Mouse (Mus musculus): ENCODE measurements at regions not wholly inside any gene's neighbourhood (a gene's known extent, or its start where the extent isn't known, plus 50 kb on each side); places are given as distances from the start of the nearest gene placed in this dataset.
A peak's percentile ranks its signal among the peaks of the same experiment; 100 is the strongest.

GRCm38 (mm10) chr8:24287861-24288260, 437.8 kb downstream of the Adam3 start:
- no peak for DNase-seq (ENCODE audit: low read depth, low spot score)

GRCm38 (mm10) chr8:24284966-24285365, 440.7 kb downstream of the Adam3 start:
- no peak for DNase-seq (ENCODE audit: low read depth, low spot score)

DNA sequence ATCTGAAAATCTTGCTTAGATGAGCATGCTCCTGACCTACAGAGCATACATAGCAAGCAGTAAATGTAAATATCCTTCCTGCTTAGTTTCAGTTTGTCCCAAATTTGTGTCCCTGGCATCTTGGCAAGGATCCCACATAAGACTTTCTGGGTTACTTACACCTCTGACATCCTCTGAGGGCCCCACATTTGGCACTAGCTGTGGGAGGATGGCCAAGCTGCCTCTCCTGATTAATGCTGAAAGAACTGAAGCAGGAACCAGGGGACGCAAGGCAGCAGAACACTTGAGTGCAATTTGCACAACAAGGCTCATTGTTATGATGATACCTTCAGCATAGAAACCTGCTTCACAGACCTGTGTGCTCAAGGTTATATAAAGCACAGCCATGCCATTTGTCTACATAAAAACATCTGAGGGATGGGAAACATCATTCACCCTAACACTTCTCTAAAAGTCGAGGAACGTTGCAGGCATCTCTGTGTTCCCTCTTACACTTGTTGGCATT, 441.7 kb downstream of the Adam3 start:
- DNase-seq (ENCODE audit: low read depth, low spot score) = peak; percentile 69

GRCm38 (mm10) chr8:24280296-24280695, 445.4 kb downstream of the Adam3 start:
- DNase-seq (ENCODE audit: low read depth, low spot score) = no peak

DNA sequence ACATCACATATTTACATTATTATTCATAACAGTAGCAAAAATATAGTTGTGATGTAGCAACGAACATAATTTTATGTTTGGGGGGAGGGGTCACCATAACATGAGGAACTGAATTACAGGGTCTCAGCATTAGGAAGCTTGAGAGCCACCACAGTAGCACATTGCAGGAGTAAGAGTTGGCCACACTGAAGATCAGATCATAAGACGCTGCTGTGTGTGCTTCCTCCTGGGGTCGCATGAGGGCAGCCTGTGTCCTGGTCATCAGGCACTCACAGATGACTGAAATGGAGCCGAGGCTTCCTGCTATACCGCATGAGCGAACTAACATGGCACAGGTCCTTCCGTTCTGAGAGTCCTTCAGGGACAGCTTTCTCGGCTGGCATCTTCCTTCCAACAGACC, 447.3 kb downstream of the Adam3 start:
- DNase-seq (ENCODE audit: low read depth, low spot score) = peak; percentile 49

DNA sequence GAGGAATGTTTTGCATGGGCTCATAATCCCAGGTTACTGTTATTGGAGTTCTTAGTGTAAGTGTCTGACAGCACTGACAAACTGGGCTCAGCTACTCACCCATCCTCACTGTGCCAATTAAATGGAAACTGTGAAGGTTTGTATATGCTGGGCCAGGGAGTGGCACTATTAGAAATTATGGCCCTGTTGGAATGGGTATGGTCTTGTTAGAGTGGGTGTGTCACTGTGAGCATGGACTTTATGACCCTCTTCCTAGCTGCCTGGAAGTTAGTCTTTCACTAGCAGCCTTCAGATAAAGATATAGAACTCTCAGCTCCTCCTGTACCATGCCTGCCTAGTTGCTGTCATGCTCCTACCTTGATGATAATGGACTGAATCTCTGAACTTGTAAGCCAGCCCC, 464.3 kb downstream of the Adam3 start:
- DNase-seq (ENCODE audit: low read depth, low spot score) = no peak

DNA sequence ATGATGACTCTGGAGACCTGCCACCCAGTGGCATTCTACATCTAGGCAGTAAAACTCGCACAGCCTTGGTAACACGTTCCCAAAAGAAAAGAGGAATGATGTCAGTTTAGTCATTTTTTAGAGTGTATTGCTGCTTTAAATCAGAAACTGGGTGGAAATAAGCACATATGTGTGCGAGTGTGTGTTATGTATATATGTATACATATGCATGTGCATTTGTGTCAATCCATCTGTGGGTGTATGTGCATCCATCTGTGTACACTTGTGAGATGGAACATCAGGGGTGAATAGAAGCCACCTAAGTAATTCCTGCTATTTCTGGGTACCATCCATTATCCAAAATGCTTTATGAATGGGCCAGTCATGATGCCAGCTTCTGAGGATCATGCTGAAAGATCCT, 467.0 kb downstream of the Adam3 start:
- no peak for DNase-seq (ENCODE audit: low read depth, low spot score)

DNA sequence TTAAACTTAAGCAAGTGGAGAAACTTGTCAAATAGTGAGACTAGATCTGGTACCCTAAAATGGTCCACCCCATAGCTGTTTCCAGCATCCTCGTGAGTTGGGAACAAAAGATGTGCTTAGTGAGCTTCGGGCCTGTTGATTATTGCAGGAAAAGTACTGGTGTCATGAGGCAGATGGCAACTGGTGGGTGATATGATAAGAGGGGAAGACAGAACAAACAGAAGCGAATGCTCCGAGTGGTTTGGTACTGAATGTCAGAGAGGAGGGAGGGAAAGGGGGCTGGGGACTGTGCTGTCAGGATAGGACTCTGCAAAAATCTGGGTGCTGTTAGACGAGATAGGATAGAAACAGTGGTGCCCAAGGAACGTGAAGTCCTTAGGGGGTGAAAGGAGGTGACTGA, 483.4 kb downstream of the Adam3 start:
- DNase-seq (ENCODE audit: low read depth, low spot score) = no peak

GRCm38 (mm10) chr8:24240211-24240983, 485.3 kb downstream of the Adam3 start:
- DNase-seq (ENCODE audit: low read depth, low spot score) = peak; percentile 72

DNA sequence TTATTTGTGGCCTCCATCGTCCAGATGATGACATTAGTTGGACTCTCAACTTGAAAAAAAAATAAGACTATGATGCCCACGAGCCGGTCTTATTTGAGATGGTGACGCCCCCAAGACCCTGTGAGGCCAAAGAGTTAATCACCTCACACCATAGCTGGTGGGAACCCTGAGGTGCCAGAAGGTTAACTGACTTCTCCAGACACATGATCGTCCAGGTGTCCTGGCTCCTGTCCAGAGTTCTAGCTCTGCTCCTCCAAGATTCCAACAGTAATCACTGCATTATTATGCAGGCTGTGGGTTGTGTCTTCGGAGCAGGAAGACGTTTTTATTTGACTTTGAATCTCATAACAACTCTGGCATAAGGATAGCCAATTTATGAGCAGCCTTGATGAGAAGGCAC, 490.7 kb downstream of the Adam3 start:
- no peak for DNase-seq (ENCODE audit: low read depth, low spot score)

- no peak for DNase-seq (ENCODE audit: low read depth, low spot score)
These were observed 497.5 kb downstream of the Adam3 start for GRCm38 (mm10) chr8:24228148-24228547.

GRCm38 (mm10) chr8:24227331-24228072, 498.1 kb downstream of the Adam3 start:
- DNase-seq (ENCODE audit: low read depth, low spot score) = no peak

GRCm38 (mm10) chr8:24220222-24220621, 505.4 kb downstream of the Adam3 start:
- DNase-seq (ENCODE audit: low read depth, low spot score) = no peak

DNA sequence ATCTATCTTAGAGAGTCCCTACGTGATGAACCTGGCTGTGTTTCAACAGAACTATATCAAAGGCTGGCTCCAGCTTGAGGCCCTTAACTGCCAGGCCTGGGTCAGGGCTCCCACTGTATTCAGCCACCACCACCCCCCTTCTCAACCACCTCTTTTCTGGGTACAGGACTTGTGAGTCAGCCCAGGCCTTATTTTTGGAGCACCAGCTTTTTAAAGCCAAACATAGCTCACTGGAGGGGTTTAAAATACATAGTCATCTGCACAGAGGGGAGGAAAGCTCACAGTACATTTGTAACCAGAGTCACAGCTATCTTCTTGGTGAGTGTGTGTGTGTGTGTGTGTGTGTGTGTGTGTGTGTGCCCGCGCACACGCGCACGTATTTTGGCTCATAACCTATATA, 509.0 kb downstream of the Adam3 start:
- DNase-seq (ENCODE audit: low read depth, low spot score) = no peak

GRCm38 (mm10) chr8:24215510-24216138, 510.0 kb downstream of the Adam3 start:
- no peak for DNase-seq (ENCODE audit: low read depth, low spot score)

- DNase-seq (ENCODE audit: low read depth, low spot score) = no peak
These were observed 511.3 kb downstream of the Adam3 start for GRCm38 (mm10) chr8:24214315-24214714.

- DNase-seq (ENCODE audit: low read depth, low spot score) = no peak
These were observed 513.1 kb downstream of the Adam3 start for GRCm38 (mm10) chr8:24212216-24213200.

GRCm38 (mm10) chr8:24211091-24211490, 514.6 kb downstream of the Adam3 start:
- no peak for DNase-seq (ENCODE audit: low read depth, low spot score)
